Mouse (Mus musculus): ENCODE results near the gene Dnajc2. TPM values are rescaled to one million over a fixed set of nuclear protein-coding genes. Genes with fewer than 3 reads are reported as not detected.
A peak's percentile ranks its signal among the peaks of the same experiment; 100 is the strongest.

Gene Dnajc2
- polyA plus RNA-seq, 1 experiment from 2014 or later = 71.5 TPM

- H3K27me3 ChIP-seq (ENCODE audit: control insufficient read depth, insufficient read depth, low read length) = no peaks in the 10 kb centered on the region
- no peak for ATAC-seq (replicated peaks; ENCODE audit: insufficient number of reproducible peaks, low FRiP score, low TSS enrichment)
- H3K36me3 ChIP-seq (ENCODE audit: control insufficient read depth, insufficient read depth, low read length) = peaks cover 3% of the 10 kb centered on the region; the same call in 1 of the 2 replicates
- H3K9ac ChIP-seq (ENCODE audit: low read depth, low read length) = no peak overlapping the region
- no peaks in the 10 kb centered on the region for H3K9me3 ChIP-seq (replicated peaks; ENCODE audit: control insufficient read depth, low read length)
- 75% methylated on average over 11 of the region's 11 CpGs for WGBS (ENCODE audit: insufficient replicate concordance)
- H3K4me1 ChIP-seq (ENCODE audit: control insufficient read depth, insufficient read depth, low read length) = peaks cover 4% of the 10 kb centered on the region
- H3K27ac ChIP-seq (ENCODE audit: low read depth, low read length) = no peak overlapping the region
- H3K4me3 ChIP-seq (ENCODE audit: low read depth, low read length) = no peak overlapping the region
- no peak overlapping the region for H3K4me2 ChIP-seq
Observed at GRCm38 (mm10) chr5:21736046-21736445, 49.0 kb downstream of the Dnajc2 start.

- Histone ChIP-seq H3K4me2 (peak overlapping the region; percentile 43), H3K27ac (ENCODE audit: low read depth, low read length) (no peak overlapping the region), H3K36me3 (ENCODE audit: control insufficient read depth, insufficient read depth, low read length) (peaks cover 3% of the 10 kb centered on the region; the same call in 1 of the 2 replicates), H3K9ac (ENCODE audit: low read depth, low read length) (no peak overlapping the region), H3K27me3 (ENCODE audit: control insufficient read depth, insufficient read depth, low read length) (no peaks in the 10 kb centered on the region), H3K4me1 (ENCODE audit: control insufficient read depth, insufficient read depth, low read length) (peaks cover 4% of the 10 kb centered on the region), H3K9me3 (replicated peaks; ENCODE audit: control insufficient read depth, low read length) (no peaks in the 10 kb centered on the region), H3K4me3 (ENCODE audit: low read depth, low read length) (peak overlapping the region; percentile 25; the same call in 1 of the 2 replicates)
- ATAC-seq (replicated peaks; ENCODE audit: insufficient number of reproducible peaks, low FRiP score, low TSS enrichment) = no peak
- WGBS (ENCODE audit: insufficient replicate concordance) = 19% methylated on average over 10 of the region's 10 CpGs
Observed at GRCm38 (mm10) chr5:21735584-21735983, 49.5 kb downstream of the Dnajc2 start.

- ATAC-seq (replicated peaks; ENCODE audit: insufficient number of reproducible peaks, low FRiP score, low TSS enrichment) = no peak
- WGBS (ENCODE audit: insufficient replicate concordance) = 77% methylated on average over 20 of the region's 20 CpGs
- Histone ChIP-seq H3K27me3 (ENCODE audit: control insufficient read depth, insufficient read depth, low read length) (no peaks in the 10 kb centered on the region), H3K9me3 (replicated peaks; ENCODE audit: control insufficient read depth, low read length) (no peaks in the 10 kb centered on the region), H3K4me2 (peak overlapping the region; percentile 43), H3K27ac (ENCODE audit: low read depth, low read length) (no peak overlapping the region), H3K4me3 (ENCODE audit: low read depth, low read length) (peak overlapping the region; percentile 25; the same call in 1 of the 2 replicates), H3K36me3 (ENCODE audit: control insufficient read depth, insufficient read depth, low read length) (peaks cover 3% of the 10 kb centered on the region; the same call in 1 of the 2 replicates), H3K9ac (ENCODE audit: low read depth, low read length) (no peak overlapping the region), H3K4me1 (ENCODE audit: control insufficient read depth, insufficient read depth, low read length) (peaks cover 4% of the 10 kb centered on the region)
Observed at GRCm38 (mm10) chr5:21735100-21735499, 50.0 kb downstream of the Dnajc2 start.

GRCm38 (mm10) chr5:21732930-21733329 lies 52.1 kb downstream of the Dnajc2 start:
- H3K4me2 ChIP-seq = no peak overlapping the region; the same call in 1 of the 2 replicates
- H3K4me1 ChIP-seq (ENCODE audit: control insufficient read depth, insufficient read depth, low read length) = peaks cover 3% of the 10 kb centered on the region
- H3K9ac ChIP-seq (ENCODE audit: low read depth, low read length) = no peak overlapping the region
- ATAC-seq (replicated peaks; ENCODE audit: insufficient number of reproducible peaks, low FRiP score, low TSS enrichment) = no peak
- H3K4me3 ChIP-seq (ENCODE audit: low read depth, low read length) = no peak overlapping the region
- H3K9me3 ChIP-seq (replicated peaks; ENCODE audit: control insufficient read depth, low read length) = no peaks in the 10 kb centered on the region
- peak overlapping the region; percentile 31; the same call in 1 of the 2 replicates for H3K27ac ChIP-seq (ENCODE audit: low read depth, low read length)
- H3K27me3 ChIP-seq (ENCODE audit: control insufficient read depth, insufficient read depth, low read length) = no peaks in the 10 kb centered on the region
- 46% methylated on average over 8 of the region's 8 CpGs for WGBS (ENCODE audit: insufficient replicate concordance)
- no peaks in the 10 kb centered on the region for H3K36me3 ChIP-seq (ENCODE audit: control insufficient read depth, insufficient read depth, low read length)

GRCm38 (mm10) chr5:21732177-21732911 lies 52.7 kb downstream of the Dnajc2 start:
- no peak overlapping the region for H3K4me2 ChIP-seq
- no peaks in the 10 kb centered on the region for H3K36me3 ChIP-seq (ENCODE audit: control insufficient read depth, insufficient read depth, low read length)
- H3K27ac ChIP-seq (ENCODE audit: low read depth, low read length) = peak overlapping the region; percentile 31; the same call in 1 of the 2 replicates
- WGBS (ENCODE audit: insufficient replicate concordance) = 72% methylated on average over 3 of the region's 3 CpGs
- no peaks in the 10 kb centered on the region for H3K27me3 ChIP-seq (ENCODE audit: control insufficient read depth, insufficient read depth, low read length)
- no peak for ATAC-seq (replicated peaks; ENCODE audit: insufficient number of reproducible peaks, low FRiP score, low TSS enrichment)
- no peak overlapping the region for H3K9ac ChIP-seq (ENCODE audit: low read depth, low read length)
- no peaks in the 10 kb centered on the region for H3K9me3 ChIP-seq (replicated peaks; ENCODE audit: control insufficient read depth, low read length)
- H3K4me1 ChIP-seq (ENCODE audit: control insufficient read depth, insufficient read depth, low read length) = no peaks in the 10 kb centered on the region
- H3K4me3 ChIP-seq (ENCODE audit: low read depth, low read length) = no peak overlapping the region

GRCm38 (mm10) chr5:21729107-21729506 lies 55.9 kb downstream of the Dnajc2 start:
- Histone ChIP-seq H3K4me2 (no peak overlapping the region), H3K9ac (ENCODE audit: low read depth, low read length) (no peak overlapping the region), H3K27me3 (ENCODE audit: control insufficient read depth, insufficient read depth, low read length) (no peaks in the 10 kb centered on the region), H3K4me3 (ENCODE audit: low read depth, low read length) (no peak overlapping the region), H3K4me1 (ENCODE audit: control insufficient read depth, insufficient read depth, low read length) (0 out of 2 replicates have a peak, but pooled peaks cover 5% of the 10 kb centered on the region), H3K9me3 (replicated peaks; ENCODE audit: control insufficient read depth, low read length) (no peaks in the 10 kb centered on the region), H3K27ac (ENCODE audit: low read depth, low read length) (no peak overlapping the region), H3K36me3 (ENCODE audit: control insufficient read depth, insufficient read depth, low read length) (no peaks in the 10 kb centered on the region)
- 73% methylated on average over 5 of the region's 5 CpGs for WGBS (ENCODE audit: insufficient replicate concordance)
- no peak for ATAC-seq (replicated peaks; ENCODE audit: insufficient number of reproducible peaks, low FRiP score, low TSS enrichment)

GRCm38 (mm10) chr5:21724872-21725271 lies 60.2 kb downstream of the Dnajc2 start:
- Histone ChIP-seq H3K9me3 (replicated peaks; ENCODE audit: control insufficient read depth, low read length) (no peaks in the 10 kb centered on the region), H3K4me3 (ENCODE audit: low read depth, low read length) (no peak overlapping the region), H3K4me1 (ENCODE audit: control insufficient read depth, insufficient read depth, low read length) (0 out of 2 replicates have a peak, but pooled peaks cover 5% of the 10 kb centered on the region), H3K9ac (ENCODE audit: low read depth, low read length) (0 out of 2 replicates have a peak overlapping the region, but pooled peaks have one; percentile 2), H3K27me3 (ENCODE audit: control insufficient read depth, insufficient read depth, low read length) (no peaks in the 10 kb centered on the region), H3K36me3 (ENCODE audit: control insufficient read depth, insufficient read depth, low read length) (no peaks in the 10 kb centered on the region), H3K27ac (ENCODE audit: low read depth, low read length) (peak overlapping the region; percentile 42; the same call in 1 of the 2 replicates), H3K4me2 (no peak overlapping the region)
- ATAC-seq (replicated peaks; ENCODE audit: insufficient number of reproducible peaks, low FRiP score, low TSS enrichment) = no peak
- 44% methylated on average over 7 of the region's 7 CpGs for WGBS (ENCODE audit: insufficient replicate concordance)

- Histone ChIP-seq H3K4me3 (ENCODE audit: low read depth, low read length) (no peak overlapping the region), H3K4me2 (no peak overlapping the region), H3K36me3 (ENCODE audit: control insufficient read depth, insufficient read depth, low read length) (no peaks in the 10 kb centered on the region), H3K27me3 (ENCODE audit: control insufficient read depth, insufficient read depth, low read length) (no peaks in the 10 kb centered on the region), H3K9me3 (replicated peaks; ENCODE audit: control insufficient read depth, low read length) (no peaks in the 10 kb centered on the region), H3K27ac (ENCODE audit: low read depth, low read length) (peak overlapping the region; percentile 42; the same call in 1 of the 2 replicates), H3K9ac (ENCODE audit: low read depth, low read length) (0 out of 2 replicates have a peak overlapping the region, but pooled peaks have one; percentile 2), H3K4me1 (ENCODE audit: control insufficient read depth, insufficient read depth, low read length) (0 out of 2 replicates have a peak, but pooled peaks cover 5% of the 10 kb centered on the region)
- 71% methylated on average over 1 of the region's 1 CpGs for WGBS (ENCODE audit: insufficient replicate concordance)
- ATAC-seq (replicated peaks; ENCODE audit: insufficient number of reproducible peaks, low FRiP score, low TSS enrichment) = no peak
Observed at GRCm38 (mm10) chr5:21724427-21724826, 60.6 kb downstream of the Dnajc2 start.

Measured in heart, embryonic 11.5 days (tissue).